Mouse (Mus musculus) gastrocnemius, postnatal 25 days (tissue): ENCODE measurements around the gene Atg9b. TPM values are rescaled to one million over a fixed set of nuclear protein-coding genes. Genes with fewer than 3 reads are reported as not detected.
A peak's percentile ranks its signal among the peaks of the same experiment; 100 is the strongest.
"Not testable (repeated sequence)": the region's sequence is repeated elsewhere in the genome, so short reads cannot be mapped to it uniquely, and the experiment has no call there.

Source experiments
- DNase-seq: peaks from one replicate; pipeline ENCODE4 v3.0.0; 2022
- total RNA-seq, 2 experiments: library from RNA; stranded (reverse); gene quantifications; 1 replicate in 1 of 2; 2 replicates in 1 of 2; pipeline ENCODE4 v1.2.3; 2021

The Atg9b gene
- total RNA-seq, 2 experiments from 2014 or later = 0.10 to 0.19 TPM

DNA sequence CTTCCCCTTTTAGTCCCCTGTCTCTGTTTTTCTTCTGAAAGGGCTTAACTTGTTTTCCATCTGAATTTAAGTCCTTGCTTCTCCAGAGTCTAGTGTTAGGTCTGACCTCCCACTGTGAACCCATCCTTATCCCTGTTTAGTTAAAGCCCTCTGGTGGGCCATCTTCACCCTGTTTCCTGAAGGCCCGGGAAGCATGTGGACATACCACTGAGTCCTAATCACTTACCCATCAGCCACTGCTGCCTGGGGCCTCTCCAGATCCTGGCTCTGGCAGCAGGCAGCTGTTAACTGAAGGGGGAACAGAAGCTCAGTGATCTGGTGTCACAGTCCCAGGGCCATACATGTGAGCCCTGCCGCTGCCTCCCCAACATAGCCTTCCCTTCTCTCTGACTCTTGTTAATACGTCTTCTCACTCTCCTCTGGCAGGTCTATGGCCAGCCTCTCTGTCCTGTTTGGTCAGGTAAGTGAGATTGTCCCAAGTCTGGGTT lies 13.5 kb upstream of the Atg9b start:
- no peak for DNase-seq

DNA sequence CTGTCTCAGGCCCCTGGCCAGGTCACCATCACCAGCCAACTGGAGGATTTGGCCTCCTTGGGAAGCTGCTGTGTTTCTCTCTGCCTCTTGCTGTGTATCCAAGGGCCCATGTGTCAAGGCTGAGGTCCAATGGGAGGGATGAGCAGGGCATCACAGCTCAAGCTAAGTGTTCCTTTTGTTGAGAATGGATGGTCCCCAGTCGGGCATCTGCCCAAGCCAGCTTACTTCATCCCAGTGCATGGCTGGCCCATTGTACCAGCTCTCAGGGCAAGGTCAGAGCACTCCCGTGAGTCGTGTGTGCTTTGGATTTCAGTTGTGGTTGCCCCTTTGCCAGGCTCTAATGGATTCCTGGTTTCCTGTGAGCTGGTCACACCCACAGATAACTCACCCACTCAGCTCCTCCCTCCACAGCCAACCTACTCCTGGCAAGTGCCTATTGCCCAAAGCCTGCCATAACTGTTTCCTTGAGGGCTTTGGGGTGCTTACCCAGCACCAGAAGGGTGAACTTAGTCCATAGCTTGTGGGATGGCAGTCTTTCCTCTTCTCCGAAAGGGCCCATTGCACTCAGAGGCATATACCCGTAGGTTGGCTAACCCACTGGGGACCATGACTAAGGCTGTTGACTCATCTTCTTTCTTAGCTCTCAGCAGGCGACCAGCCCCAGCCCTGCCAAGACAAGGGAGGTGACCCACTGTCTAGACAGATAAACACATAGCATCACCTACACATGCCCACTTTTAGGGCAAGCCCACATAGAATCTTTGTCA lies 12.8 kb upstream of the Atg9b start:
- DNase-seq = no peak

DNA sequence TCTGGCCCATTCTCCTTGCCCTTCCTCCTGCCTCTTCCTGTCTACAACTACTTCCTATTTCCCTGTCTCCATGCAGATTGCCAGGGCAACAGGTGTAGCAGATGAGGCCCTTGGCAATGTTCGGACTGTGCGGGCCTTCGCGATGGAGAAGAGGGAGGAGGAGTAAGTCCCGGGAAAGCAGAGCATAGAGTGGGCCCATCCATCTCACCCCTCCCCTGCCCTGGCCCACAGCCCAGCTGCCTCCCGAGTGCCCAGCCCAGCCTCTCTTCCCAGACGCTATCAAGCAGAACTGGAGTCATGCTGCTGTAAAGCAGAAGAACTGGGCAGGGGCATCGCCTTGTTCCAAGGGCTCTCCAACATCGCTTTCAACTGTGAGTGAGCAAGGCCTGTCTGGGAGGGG lies 10.0 kb upstream of the Atg9b start:
- DNase-seq = no peak

DNA sequence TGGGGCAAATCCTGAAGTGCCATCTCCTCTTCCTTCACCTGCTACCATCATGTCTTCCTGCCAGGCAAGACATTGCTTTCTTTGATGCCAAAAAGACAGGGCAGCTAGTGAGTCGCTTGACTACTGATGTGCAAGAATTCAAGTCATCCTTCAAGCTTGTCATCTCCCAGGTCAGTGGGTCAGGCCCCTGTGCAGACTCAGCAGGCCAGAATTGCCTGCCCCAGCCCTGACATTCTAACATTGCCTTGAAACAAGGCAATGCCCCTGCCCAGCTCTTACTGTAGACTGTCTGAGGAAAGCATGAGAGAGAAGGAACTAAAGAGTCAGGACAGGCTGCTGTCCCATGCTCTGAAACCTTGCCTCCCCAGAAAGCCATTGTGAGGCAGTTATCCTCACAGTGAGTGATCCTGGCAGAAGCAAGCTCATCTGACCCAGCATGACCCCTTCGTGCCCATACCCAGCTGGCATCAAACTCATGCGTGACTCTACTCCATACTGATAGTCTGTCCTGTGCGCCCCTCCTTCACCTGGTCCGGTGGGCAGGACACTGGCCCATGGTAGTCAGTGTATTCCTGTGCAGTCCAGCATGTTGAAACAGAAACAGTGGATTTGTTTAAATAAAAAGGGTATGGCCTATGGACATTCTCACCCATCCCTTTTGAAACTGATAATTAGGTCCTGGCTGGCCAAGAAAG lies 9.1 kb upstream of the Atg9b start:
- no peak for DNase-seq

DNA sequence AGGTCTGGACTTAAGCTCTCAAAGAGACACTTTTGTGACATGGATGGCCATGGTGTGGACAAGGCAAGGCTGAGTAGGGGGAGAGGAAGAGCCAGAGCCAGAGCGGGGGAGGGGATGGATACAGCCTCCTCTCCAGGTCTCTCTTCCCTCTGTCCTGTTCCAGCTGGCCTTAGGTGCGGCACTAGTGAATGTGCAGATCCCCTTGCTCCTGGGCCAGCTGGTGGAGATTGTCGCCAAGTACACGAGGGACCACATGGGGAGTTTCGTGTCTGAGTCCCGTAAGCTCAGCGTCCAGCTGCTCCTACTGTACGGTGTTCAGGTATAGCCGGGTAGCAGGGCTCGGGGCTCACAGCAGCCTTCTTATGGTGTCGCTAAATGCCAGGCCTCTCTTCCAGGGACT lies 8.4 kb upstream of the Atg9b start:
- peak; percentile 31 for DNase-seq

DNA sequence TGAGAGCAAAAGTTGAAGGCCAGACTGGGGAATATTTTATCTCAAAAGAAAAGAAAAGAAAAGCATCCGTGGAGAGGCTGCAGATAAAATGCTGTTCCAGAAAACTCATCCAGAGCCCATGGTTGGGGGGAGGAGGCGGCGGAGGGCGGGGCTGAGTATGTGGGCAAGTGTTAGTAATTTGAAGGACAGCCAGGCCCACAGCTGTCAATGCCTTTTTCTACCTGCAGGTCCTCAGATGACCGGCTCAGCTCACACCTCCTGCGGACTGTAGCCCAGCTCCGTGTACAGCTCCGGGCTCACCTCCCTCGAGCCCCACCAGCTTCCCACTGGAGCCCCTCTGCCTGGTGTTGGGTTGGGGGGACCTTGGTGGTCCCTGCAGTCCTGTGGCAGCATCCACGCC lies 7.7 kb upstream of the Atg9b start:
- no peak for DNase-seq

DNA sequence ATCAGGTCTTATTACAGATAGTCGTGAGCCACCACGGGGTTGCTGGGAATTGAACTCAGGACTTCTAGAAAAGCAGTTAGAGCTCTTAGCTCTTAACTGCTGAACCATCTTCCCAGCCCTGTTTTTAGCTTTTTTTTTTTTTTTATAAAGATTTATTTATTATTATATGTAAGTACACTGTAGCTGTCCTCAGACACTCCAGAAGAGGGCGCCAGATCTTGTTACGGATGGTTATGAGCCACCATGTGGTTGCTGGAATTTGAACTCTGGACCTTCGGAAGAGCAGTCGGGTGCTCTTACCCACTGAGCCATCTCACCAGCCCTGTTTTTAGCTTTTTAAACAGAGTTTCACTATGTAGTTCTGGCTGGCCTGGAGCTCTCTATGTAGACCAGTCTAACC lies 4.3 kb upstream of the Atg9b start:
- DNase-seq = not testable (repeated sequence)

DNA sequence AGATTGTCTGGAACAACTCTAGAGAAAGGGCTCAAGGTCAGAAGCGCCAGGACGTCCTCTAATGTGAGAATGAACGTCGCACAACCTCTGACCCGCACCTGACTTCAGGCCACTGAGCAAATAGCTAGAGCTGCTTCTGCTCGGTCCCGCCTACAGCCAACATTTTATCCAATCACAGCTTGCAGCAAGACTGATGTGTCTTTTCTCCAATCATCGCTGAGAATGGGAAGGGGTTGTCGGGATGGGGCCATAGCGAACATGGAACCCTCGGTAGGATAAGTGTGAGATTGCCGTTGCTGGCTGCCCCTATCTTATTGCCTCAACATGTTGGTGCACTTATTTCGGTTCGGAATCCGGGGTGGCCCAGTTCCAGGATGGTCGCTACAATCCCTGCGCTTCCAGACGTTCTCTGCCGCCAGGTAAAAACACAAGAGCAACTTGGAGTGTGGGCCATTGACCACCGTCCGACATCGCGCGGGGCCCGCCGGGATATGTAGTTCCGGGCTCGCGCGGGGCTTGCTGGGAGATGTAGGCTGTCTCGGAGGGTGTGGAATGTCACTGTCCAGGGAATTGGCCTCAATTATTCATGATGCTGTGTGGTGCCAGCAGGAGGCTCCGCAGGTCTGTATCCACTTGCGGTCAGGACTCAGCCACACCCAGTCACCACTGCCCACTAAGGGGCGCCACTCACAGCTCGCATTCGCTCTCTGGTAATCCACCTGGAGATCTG lies 2.4 kb upstream of the Atg9b start:
- peak; percentile 95 for DNase-seq

DNA sequence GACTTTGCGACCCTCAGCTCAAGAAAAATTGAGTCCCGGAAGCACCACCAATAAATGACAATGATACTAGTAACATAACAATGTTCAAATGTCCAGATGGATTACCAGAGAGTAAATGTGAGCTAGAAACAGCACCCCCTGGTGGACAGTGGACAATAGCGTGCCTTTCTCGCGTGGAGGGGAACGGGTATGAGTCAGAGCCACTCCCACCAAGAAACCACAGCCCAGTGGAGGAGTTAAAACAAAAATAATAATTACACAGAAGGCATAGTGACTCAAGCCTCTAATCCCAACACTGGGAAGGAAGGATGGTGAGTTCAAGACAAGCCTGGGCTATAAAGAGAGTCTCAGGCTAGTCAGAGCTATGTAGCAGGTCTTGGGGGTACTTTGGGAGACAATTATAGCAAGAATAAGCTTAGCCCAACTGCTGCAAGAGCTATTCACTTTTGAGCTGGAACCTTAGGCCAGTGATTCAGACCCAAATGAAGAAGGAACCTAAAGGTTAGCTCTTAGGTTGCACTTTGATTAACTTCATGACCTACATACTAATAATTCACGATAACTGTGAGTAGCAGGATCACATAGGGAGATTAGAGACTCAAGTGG lies 1.6 kb upstream of the Atg9b start, which contains the start of gene Abcb8:
Gene Abcb8 (plus strand): TSS at position 272 of the 606 bp plus-strand sequence.
- DNase-seq = peak; percentile 68

DNA sequence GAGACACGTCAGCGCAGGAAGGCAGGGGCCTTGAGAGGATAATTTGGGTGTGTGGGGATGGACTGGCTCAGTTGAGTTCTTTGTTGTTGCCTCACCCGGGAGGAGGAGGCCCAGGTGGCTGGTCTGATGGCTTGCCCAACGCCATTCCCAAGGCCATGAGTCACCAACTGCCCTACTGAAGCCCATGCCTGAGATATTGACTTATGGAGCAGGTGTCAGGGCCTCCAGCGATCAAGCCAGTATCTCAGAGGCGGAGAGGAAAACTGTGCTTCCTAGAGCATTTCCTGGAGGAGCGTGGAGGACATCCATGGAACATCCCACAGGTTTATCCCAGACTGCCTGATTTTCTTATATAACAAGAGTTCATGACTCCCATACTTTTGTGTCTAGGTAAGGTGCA lies 781 bp upstream of the Atg9b start:
- no peak for DNase-seq

DNA sequence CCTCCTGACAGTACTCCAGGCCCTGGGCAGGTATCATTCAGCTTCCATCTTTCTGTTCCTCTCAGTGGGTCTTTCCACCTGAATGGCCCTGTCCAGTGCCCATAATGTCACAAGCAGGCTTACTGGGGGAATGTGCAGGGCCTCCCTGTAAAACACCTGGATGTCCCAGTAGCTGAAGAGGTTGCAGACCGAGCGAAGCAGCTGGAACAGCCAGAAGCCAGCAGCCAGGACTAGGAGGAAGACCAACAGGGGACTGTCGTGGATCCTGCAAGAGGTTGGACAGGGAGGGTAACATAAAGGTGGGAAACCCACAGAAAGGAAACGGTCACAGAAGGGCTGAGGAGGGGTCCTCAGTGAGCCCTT lies 2.3 kb downstream of the Atg9b start:
- DNase-seq = no peak

DNA sequence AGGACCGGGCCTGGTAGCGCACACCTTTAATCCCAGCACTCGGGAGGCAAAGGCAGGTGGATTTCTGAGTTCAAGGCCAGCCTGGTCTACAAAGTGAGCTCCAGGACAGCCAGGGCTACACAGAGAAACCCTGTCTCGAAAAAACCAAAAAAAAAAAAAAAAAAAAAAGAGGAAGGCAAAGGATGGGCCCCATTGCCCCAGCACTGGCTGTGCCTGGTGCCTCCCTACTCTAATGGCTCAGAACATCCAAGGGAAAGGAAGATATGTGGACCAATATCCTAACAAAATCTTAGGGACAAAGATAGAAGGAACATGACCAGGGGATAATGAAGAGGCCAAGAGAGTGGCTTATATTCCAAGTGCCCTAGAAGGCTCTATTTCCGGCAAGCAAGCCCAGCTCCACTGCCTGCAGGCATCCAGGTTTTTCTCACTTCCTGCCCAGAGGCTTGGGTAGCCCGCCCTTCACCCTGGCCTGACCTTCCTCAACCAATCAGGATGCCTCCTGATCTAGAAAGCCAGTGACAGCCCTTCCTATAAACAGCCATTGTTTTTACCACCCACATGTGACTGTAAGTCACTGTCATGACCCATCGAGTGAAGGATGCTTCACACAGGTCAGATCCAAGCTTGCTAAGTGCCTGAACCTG lies 2.8 kb downstream of the Atg9b start:
- no peak for DNase-seq

DNA sequence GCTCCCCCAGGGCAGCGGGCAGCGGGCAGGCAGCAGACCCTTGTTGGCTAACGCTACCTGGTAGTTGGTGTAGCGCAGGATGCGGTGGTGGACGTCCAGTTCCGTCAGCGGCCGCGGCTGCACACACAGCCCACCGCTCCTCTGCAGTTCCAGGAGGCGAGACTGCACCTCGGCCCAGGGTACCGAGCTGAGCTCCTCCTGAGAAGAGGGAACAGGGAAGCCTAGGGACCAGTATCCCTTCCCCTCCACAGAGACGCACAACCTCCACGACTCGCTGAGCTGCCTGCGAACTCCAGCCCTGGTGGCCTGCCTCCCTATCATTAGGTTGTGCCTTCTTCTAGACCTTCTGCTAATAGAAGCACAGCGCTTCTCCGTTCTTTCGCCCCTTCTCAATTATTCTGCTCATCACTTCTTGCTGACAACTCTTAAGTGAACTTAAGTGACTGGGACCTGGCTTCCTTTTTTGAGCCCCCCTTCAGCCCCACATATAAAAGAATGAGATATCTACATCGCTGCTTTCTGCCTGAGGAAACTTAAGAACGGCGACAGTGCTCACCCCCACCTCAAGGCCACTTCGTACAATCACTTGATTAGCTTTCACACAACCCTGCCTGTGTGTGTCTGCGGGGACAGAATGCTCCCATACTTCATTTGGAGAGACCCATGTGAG lies 3.6 kb downstream of the Atg9b start:
- DNase-seq = no peak

DNA sequence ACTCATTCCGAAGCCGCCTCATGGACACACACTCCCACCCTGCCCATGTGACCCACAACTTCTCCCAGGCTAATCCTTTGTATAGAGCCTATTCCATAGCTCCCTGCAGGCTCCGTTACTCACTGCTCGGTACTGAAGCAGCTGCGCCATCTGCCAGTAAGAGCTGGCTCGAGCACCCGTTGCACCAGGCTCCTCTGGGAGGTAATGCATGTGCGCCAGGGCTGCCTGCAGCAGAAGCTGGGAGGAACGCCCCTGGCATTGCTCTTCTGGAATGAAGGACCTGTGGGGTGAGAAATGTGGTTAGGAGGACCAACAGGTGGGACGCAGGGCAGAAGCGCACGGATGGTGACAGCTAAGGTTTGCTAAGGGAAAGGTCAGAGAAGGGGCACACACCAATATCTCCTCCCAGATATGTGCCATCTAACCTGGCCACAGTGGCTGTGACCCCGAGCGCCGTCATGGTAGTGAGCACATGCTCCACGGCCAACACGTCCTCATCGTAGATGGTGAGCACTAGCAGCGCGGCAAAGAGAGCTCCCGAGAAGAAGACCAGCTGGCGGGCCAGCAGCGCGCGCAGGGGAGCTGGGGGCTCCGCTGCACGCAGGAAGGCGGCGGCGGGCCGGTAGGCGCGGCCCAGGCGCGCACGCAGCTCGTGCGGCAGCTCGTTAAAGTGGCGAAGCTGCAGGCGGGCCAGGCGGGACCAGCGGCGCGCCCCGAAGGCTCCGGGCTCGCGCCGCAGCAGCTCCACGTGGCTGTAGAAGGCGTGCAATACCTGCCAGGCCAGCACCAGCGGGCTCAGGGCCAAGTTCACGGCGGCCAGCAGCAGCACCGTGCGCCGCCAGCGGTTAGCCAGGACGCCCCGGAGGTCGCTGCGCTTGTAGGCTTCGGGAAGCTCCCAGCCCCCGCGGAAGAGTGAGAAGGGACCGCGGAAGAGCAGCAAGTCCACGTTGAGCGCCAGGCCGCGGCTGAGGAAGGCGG lies 4.4 kb downstream of the Atg9b start:
- DNase-seq = peak; percentile 67

DNA sequence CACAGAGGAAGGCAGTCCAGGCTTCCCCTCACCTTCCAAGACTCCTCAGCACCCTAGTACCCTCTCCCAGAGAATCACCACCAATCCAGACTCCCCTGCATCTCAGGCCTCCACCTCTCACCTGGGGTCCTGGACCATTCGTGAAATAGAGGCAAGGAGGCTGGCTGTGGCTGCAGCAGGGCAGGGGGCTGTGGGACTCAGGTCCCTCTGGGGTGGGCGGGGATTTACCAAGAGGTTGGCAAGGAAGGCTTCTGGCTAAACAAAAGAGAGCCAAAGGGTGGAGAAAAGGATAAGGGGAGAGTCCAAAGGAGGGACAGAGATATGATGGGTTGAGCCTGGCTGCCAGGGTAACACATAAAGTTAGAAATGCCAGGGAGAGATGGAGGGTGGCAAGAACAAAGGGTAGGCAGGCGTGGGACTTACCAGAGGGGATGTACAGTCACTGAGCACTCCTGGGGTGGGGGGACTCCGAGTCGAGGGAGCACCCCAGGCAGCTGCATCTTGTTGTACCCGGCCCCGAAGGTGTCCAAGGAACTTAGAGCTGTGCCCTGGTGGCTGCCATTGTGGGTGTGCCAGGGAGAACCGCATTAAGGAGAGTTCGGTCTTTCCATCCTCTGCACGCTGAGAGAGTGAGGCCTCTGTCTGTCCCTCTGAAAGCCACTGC lies 5.9 kb downstream of the Atg9b start:
- no peak for DNase-seq

DNA sequence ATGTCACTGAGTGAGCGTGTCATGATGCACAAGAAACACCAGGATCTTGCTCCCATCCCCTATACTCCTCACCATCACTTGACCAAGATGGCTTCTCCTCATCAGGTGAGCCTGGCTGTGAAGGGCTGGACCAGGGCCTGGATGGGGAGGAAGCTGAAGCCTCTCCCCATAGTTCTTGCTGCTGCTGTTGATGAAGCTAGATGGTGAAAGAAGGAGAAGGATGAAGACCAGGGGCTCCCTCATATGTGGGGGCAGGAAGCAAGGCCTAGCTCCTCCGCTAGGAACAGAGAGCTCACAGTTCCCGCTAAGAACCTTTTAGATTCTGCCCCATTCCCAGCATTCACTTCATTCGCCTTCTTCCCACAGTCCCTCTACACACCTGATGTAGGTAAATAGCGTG lies 6.6 kb downstream of the Atg9b start:
- DNase-seq = no peak

DNA sequence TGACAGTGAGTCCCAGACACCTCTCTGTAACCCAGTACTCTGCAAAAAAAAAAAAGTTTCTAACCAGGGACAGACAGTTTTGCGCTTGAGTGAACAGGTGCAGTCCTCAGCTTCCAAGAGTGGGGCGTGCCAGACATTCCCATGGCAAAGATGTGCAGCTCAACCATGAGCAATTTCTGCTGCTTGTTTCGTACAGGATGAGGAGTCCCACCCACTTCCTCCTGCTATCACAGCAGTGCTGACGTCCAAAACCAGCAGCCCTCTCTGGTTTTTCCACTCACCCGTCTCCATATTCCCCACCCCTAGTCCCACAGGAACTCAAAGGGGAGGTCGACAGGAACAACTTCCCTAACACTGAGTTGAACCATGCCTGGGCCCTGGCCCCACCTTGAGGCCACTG lies 7.5 kb downstream of the Atg9b start:
- DNase-seq = peak; percentile 46

DNA sequence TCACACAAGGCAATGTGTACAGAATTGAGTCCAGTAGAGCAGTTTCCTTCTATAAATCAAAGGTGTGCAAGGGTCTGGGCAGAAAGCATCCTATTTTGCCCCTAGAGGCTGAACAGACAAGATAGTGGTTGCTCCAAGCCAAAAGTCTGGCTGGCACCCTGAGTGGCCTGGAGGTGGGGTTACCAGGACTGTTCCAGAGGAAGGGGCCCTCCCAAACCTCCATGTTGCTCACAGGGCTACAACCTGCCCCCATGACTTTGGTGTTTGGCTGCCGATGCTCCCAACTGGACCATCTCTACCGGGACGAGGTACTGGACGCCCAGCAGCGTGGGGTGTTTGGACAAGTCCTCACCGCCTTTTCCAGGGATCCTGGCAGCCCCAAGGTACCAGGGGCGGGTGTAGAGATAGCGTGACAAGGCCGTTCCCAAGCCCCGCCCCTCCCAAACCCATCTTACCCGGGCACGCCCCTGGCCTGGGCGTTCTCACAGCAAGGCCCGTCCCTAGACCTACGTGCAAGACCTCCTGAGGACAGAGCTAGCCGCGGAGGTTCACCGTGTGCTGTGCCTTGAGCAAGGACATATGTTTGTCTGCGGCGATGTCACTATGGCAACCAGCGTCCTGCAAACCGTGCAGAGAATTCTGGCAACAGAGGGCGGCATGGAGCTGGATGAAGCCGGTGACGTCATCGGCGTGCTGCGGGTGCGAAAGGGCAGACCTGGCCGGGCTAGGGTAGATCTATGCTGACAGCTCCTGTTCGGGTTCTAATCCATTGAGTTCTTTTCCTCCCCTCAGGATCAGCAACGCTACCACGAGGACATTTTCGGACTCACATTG lies 8.7 kb downstream of the Atg9b start:
- DNase-seq = peak; percentile 80

DNA sequence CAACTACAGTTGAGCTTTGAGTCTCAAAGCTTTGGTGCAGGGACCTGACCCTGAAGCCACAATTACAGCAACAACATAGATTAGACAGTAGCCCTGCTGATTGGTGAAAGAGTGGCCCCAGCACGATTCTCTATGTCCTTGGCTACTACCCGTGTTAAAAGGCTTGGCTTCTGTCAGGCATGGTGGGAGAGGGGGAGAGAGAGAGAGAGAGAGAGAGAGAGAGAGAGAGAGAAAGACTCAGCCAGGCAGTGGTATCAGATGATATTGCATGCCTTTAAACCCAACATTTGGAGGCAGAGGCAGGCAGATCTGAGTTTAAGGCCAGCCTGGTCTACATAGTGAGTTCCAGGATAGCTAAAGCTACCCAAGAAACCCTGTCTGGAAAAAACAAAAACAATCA lies 10.0 kb downstream of the Atg9b start:
- no peak for DNase-seq
